Mouse (Mus musculus) colon, adult 2 months (tissue): ENCODE measurements around the gene Irx5. TPM values are rescaled to one million over a fixed set of nuclear protein-coding genes. Genes with fewer than 3 reads are reported as not detected.

Experiments used
- polyA plus RNA-seq: library from polyadenylated mRNA; depleted of rRNA; stranded (reverse); fragments of >200 nt; gene quantifications from 2 replicates; pipeline ENCODE4 v1.2.3, GENCODE M21; 2012; rRNA removed

The Irx5 gene
- not detected in 2 replicates for polyA plus RNA-seq

DNA sequence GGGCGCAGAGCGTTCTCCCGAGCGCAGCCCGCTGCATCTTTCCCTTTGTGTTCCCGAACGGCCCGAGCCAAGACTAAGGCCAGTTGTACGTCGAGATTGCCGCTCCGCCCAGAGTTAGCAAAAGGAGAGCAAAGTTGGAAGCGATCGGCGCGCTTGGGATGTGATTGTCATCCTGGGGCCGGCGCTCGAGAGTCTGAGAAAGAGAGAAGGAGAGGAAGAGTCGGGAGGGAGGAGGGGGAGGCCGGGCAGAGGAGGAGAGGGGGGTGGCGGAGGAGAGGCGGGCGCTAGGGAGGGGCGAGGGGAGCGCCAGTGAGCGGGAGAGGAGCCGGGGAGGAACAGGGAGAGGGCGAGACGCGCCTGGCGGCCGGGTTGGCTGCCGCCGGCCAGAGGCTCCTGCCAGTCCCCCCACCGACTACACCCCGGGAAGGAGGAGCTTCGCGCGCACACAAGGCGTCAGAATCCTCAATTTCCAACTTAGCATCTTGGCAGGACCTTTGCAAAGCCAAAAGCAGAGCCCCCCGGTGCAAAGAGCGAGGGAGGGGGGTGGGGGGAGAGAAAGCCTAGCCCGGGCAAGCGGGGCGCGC is at the start of gene Irx5:
Gene Irx5, plus strand, starts transcription at position 228 of the 584 bp plus-strand sequence.

